Mouse (Mus musculus) megakaryocyte, embryonic 14.5 days (primary cell): ENCODE measurements at regions not wholly inside any gene's neighbourhood (a gene's known extent, or its start where the extent isn't known, plus 50 kb on each side); places are given as distances from the start of the nearest gene placed in this dataset.

ENCODE experiments used
- H3K27me3 ChIP-seq: replicated peaks from 2 replicates; pipeline ENCODE3; 2012; ENCODE audit warnings: inconsistent platforms
- H3K36me3 ChIP-seq: replicated peaks from 2 replicates; pipeline ENCODE3; 2012; ENCODE audit warnings: low read length, inconsistent platforms, mixed read lengths
- H3K4me1 ChIP-seq: 2 replicates; pipeline ENCODE4 v1.6.1; 2012; ENCODE audit warnings: inconsistent platforms
- H3K4me3 ChIP-seq: replicated peaks from 2 replicates; pipeline ENCODE3; 2012; ENCODE audit warnings: moderate library complexity, mild to moderate bottlenecking, inconsistent platforms
- H3K9me3 ChIP-seq: 2 replicates; pipeline ENCODE4 v1.6.1; 2012; ENCODE audit warnings: inconsistent platforms
- FLI1 ChIP-seq: IDR thresholded peaks from 2 replicates; pipeline ENCODE4 v1.6.1; 2012; ENCODE audit warnings: low read length, inconsistent platforms, mixed read lengths
- GATA1 ChIP-seq: IDR thresholded peaks from 3 replicates; pipeline ENCODE4 v1.6.1; 2012; ENCODE audit warnings: mixed read lengths, low read length, inconsistent platforms, borderline replicate concordance

DNA sequence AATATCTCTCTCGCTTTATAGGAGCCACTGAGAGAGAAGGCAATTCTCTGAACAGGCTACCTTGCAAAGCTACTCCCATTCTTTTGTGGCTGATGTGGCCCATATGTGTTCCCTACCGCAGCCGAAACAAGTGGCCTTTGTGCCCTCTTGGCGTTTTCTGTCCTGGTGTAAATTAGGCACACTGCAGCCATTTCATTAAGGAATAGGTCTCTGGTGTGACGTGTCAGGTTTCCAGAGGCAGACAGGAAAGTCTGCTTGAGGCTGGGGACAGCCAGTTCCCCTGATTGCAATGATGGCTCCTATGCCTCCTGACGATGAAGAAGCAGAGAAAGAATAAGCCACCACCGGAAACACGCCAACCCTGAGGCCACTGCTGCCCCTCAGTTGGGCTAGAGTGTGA lies 59.3 kb upstream of the Bcor start:
- H3K36me3 ChIP-seq: no peaks in the 10 kb centered on the region
- H3K27me3 ChIP-seq: peaks cover 18% of the 10 kb centered on the region
- TF ChIP-seq FLI1: no peak
- TF ChIP-seq GATA1: no peak
- H3K9me3 ChIP-seq: peaks cover 7% of the 10 kb centered on the region
- H3K4me1 ChIP-seq: peaks cover 5% of the 10 kb centered on the region
- no peak overlapping the region for H3K4me3 ChIP-seq

DNA sequence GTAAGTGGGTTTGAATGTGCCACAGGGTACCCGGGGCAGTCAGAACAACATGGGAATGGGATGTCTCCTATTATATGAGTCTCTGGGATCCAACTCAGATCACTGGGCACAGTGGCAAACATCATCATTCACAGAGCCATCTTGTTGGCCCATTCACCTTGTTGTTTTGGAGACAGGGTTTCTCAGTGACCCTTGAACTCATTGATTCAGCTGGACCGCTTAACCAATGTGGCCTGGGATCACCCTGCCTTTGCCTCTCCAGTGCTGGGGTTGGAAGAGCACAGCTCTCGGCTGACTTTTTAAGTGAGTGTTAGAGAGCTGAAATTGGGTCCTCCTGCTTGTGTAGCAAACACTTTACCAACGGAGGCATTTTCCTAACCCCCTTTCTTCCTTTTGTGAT lies 64.2 kb upstream of the Bcor start:
- H3K4me3 ChIP-seq: no peak overlapping the region
- H3K36me3 ChIP-seq: no peaks in the 10 kb centered on the region
- H3K4me1 ChIP-seq: peaks cover 11% of the 10 kb centered on the region
- TF ChIP-seq GATA1 (no peak), FLI1 (no peak)
- H3K9me3 ChIP-seq: no peaks in the 10 kb centered on the region
- peaks cover 34% of the 10 kb centered on the region for H3K27me3 ChIP-seq

DNA sequence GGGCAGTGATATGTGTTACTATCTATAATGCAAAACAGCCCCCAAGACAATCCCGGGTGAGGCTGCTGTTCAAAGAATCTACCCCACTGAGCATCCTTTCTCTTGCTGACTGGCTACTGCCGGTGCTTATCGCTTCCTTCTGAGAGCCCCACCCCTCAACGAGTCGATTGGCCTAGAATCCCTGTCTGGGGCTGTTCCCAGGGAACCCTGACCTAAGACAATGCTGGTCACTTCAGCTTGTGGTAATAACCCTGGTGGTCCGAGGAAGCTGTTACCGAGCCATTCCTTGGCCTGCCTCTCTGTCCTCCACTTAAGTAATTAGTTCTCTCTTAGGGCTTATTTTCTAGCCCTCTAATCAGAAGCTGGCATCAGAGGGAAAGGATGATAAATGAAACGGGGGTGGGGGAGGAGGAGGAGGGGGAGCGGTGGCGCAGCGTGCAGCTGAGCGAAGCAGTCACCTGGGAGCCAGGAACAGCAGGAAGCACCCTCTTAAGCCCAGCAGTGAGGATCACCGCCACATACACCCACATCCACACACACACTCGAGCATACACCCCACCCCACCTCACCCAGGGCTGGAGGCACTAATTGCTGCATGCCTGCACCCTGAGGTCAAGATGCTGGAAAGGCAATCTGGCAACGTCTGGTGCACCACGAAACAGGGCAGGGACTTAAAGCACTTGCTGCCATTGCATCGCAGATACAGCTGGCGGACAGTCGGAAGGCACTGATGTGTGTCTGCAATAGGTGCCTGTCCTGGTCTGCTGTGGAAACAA lies 65.1 kb upstream of the Bcor start:
- 0 out of 2 replicates have a peak, but pooled peaks cover 5% of the 10 kb centered on the region for H3K9me3 ChIP-seq
- no peaks in the 10 kb centered on the region for H3K36me3 ChIP-seq
- peaks cover 33% of the 10 kb centered on the region for H3K27me3 ChIP-seq
- H3K4me3 ChIP-seq: peak overlapping the region; percentile 76
- peaks cover 11% of the 10 kb centered on the region for H3K4me1 ChIP-seq
- TF ChIP-seq GATA1 (no peak), FLI1 (no peak)

DNA sequence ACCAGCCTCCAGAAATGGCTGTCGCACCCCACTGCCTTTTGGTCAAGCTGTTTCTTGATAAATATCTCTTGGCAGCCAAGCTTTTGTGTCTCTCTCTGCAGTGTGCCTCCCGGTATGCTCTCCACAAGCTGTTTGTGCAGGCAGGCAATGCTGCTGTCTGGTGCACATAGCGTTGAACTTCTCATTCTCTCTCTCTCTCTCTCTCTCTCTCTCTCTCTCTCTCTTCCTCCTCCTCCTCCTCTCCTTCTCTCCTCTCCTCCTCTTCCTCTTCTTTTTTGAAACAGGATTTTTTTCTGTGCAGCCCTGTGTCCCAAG lies 65.7 kb upstream of the Bcor start:
- TF ChIP-seq GATA1: no peak
- no peak for TF ChIP-seq FLI1
- Histone ChIP-seq H3K36me3 (no peaks in the 10 kb centered on the region), H3K4me1 (peaks cover 11% of the 10 kb centered on the region), H3K9me3 (peaks cover 7% of the 10 kb centered on the region; the same call in 1 of the 2 replicates), H3K4me3 (no peak overlapping the region), H3K27me3 (peaks cover 33% of the 10 kb centered on the region)

DNA sequence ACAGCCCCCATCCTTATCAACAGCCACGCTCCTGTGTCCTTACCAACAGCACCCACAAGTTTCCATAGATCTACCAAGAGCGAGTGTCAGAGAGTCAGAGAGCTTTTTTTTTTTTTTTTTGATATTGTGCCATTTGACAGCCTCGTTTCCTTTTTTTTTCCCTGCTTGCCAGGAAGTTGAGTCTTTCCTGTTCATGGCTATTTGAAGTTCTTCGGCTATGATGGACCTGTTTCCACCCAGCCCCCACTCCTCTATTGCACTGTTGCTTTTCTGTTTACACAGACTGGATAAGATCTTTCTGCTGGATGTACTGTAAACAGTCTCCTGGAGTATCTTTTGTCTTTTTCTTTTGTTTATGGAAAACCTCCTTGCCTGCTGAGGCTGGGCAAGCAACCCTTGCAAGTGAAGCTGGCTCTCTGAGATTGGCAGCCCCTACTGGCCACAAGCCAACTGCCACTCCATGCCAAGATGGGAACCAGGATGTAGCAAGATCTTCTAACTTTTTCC lies 80.4 kb upstream of the Bcor start:
- no peaks in the 10 kb centered on the region for H3K27me3 ChIP-seq
- no peak overlapping the region for H3K4me3 ChIP-seq
- TF ChIP-seq GATA1: no peak
- TF ChIP-seq FLI1: no peak
- no peaks in the 10 kb centered on the region for H3K36me3 ChIP-seq
- H3K4me1 ChIP-seq: peaks cover 22% of the 10 kb centered on the region
- peaks cover 24% of the 10 kb centered on the region for H3K9me3 ChIP-seq

DNA sequence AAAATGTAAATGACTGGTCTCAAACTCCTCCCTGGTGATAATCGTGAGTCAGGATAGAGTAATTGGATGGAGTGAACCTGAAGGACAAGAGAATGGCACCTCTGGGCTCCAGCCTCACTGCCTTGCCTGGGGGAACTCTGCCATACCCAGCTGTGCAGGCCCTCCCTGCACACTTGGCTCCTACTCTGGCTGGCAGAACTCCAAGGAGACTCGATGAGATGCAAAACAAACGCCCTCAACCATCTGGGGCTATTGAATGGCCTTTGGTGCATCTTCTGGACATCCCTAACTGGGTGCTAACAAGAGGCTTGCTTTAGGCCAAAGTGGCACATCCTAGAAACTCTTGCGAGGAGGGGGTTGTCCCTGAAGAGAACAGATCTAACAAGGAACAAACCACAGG lies 81.6 kb upstream of the Bcor start:
- Histone ChIP-seq H3K36me3 (no peaks in the 10 kb centered on the region), H3K4me3 (no peak overlapping the region), H3K4me1 (peaks cover 22% of the 10 kb centered on the region), H3K9me3 (peaks cover 24% of the 10 kb centered on the region), H3K27me3 (no peaks in the 10 kb centered on the region)
- TF ChIP-seq FLI1: no peak
- no peak for TF ChIP-seq GATA1

DNA sequence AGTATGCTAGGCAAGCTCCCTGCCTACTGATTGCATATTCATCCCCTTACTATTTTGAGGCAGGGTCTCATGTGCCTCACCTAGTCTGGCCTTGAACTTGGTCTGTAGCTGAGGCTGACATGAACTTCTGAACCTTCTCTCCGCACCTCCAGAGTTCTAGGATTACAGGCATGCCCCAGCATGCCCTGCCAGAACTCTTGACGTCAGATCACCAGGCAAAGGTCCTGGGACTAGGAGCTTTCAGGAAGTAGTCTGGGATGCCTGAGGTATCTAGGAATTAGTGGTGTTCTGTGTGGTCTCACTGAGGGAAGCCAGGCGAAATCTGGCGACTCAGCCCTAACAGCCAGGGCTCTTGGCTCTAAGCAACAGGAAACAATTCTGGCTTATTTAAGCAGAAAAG lies 88.9 kb upstream of the Bcor start:
- H3K4me3 ChIP-seq: no peak overlapping the region
- H3K27me3 ChIP-seq: peaks cover 19% of the 10 kb centered on the region
- no peaks in the 10 kb centered on the region for H3K36me3 ChIP-seq
- no peak for TF ChIP-seq GATA1
- H3K9me3 ChIP-seq: peaks cover 9% of the 10 kb centered on the region; the same call in 1 of the 2 replicates
- peaks cover 22% of the 10 kb centered on the region for H3K4me1 ChIP-seq

DNA sequence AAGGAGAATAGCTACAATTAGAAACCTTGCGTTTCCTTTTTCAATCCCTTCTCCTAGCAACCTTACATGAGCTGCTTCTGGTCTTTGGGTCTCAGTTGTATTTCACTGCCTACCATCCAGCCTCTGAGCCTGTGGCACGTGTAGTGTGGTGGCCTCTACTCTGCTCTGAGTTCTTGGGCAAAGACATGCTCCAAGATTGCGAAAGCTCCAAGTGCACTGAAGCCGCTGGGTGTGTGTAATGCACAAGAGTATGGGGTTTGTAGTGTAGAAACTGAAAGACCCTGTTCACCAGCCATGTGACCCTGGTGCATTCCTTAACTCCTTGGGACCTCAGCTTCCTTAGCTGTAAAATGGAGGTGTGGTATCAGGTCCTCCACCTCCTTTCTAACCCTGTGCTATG lies 89.8 kb upstream of the Bcor start:
- Histone ChIP-seq H3K9me3 (0 out of 2 replicates have a peak, but pooled peaks cover 1% of the 10 kb centered on the region), H3K27me3 (peaks cover 19% of the 10 kb centered on the region), H3K4me1 (peaks cover 22% of the 10 kb centered on the region), H3K4me3 (no peak overlapping the region), H3K36me3 (no peaks in the 10 kb centered on the region)
- TF ChIP-seq GATA1 (no peak), FLI1 (no peak)

DNA sequence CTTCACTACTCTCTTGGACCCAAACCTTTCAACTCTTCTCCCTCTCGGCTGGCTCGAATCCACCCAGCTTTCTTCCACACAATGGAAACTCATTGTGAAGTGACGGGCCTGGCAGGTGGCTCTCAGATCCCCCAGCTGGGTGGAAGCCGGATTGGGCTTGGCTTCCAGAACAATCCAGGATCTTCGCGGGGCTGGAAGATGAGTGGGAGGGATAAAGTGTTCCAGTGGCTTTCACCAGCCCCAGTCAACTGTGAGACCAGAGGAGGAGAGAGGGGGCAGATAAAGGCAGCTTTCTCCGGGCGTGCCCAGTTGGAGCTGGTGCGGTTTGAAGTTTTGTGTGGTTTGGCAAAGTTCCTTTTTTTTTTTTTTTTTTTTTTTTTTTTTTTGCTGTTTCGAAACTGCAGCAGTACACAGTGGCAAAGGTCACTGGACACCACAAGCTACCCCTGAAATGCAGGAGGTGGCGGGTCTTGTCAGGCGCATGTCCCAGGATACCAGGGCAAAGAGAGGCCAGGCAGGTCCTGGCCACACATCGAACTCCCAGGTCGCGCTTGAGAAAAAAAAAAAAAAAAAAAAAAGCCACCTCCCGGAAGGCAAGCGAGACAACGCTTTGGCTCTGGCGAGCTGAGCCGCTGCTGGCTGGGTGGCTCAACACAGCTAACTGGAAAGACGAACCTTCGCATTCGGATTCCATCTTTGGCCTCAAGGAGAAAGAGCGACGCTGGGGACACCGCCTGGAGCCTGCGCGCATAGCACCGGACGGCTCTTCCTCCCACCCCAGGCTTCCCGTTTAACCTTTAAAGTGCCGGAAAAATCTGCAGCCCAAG lies 91.9 kb upstream of the Bcor start:
- peaks cover 28% of the 10 kb centered on the region for H3K27me3 ChIP-seq

DNA sequence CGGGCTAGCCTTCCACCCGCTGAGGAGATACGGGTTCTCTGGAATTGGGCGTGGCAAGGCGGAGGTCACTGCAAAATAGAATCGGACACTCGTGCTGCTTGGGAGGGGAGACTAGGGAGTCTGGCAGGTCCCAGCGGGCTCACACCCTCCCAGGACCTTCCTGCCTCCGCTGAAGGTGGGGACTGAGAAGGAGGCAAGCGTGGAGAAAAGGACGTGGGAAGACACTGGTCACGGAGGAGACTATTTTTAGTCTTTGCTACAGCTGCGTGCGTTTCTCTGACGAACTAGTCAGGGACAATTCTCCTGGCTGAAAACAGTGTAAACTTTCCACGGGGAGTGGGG lies 92.5 kb upstream of the Bcor start:
- Histone ChIP-seq H3K4me1 (peaks cover 22% of the 10 kb centered on the region), H3K4me3 (peak overlapping the region; percentile 91), H3K9me3 (no peaks in the 10 kb centered on the region), H3K27me3 (peaks cover 29% of the 10 kb centered on the region), H3K36me3 (no peaks in the 10 kb centered on the region)
- TF ChIP-seq GATA1: no peak
- TF ChIP-seq FLI1: no peak

More for the DNA sequence above, 91.9 kb upstream of the Bcor start:
- H3K36me3 ChIP-seq: no peaks in the 10 kb centered on the region
- H3K4me3 ChIP-seq: peak overlapping the region; percentile 91
- no peak for TF ChIP-seq FLI1
- no peak for TF ChIP-seq GATA1
- H3K9me3 ChIP-seq: no peaks in the 10 kb centered on the region
- H3K4me1 ChIP-seq: peaks cover 22% of the 10 kb centered on the region
